Mouse (Mus musculus): ENCODE results near the gene Ino80. TPM values are rescaled to one million over a fixed set of nuclear protein-coding genes. Genes with fewer than 3 reads are reported as not detected.

The Ino80 gene
- polyA plus RNA-seq, 1 experiment from 2014 or later = 4.0 TPM

GRCm38 (mm10) chr2:119377286-119377685 lies 100.2 kb downstream of the Ino80 start:
- H3K36me3 ChIP-seq = peaks cover 41% of the 10 kb centered on the region
- no peaks in the 10 kb centered on the region for H3K9me3 ChIP-seq
- H3K4me3 ChIP-seq (replicated peaks) = no peak overlapping the region
- WGBS = 80% methylated on average over 9 of the region's 9 CpGs
- no peak overlapping the region for H3K27ac ChIP-seq
- H3K4me2 ChIP-seq (replicated peaks) = no peak overlapping the region
- no peaks in the 10 kb centered on the region for H3K27me3 ChIP-seq (replicated peaks)
- no peaks in the 10 kb centered on the region for H3K4me1 ChIP-seq (replicated peaks)
- no peak overlapping the region for H3K9ac ChIP-seq
- no peak for ATAC-seq

GRCm38 (mm10) chr2:119370116-119370515 lies 107.4 kb downstream of the Ino80 start:
- no peak for ATAC-seq
- Histone ChIP-seq H3K9me3 (no peaks in the 10 kb centered on the region), H3K4me1 (replicated peaks) (peaks cover 6% of the 10 kb centered on the region; the same call in 1 of the 2 replicates), H3K9ac (no peak overlapping the region), H3K27ac (no peak overlapping the region), H3K4me2 (replicated peaks) (no peak overlapping the region), H3K36me3 (peaks cover 24% of the 10 kb centered on the region), H3K27me3 (replicated peaks) (no peaks in the 10 kb centered on the region), H3K4me3 (replicated peaks) (no peak overlapping the region)
- 90% methylated on average over 10 of the region's 10 CpGs for WGBS

GRCm38 (mm10) chr2:119367346-119367745 lies 110.1 kb downstream of the Ino80 start:
- H3K4me1 ChIP-seq (replicated peaks) = peaks cover 6% of the 10 kb centered on the region; the same call in 1 of the 2 replicates
- ATAC-seq = peak; percentile 62
- H3K4me2 ChIP-seq (replicated peaks) = no peak overlapping the region
- H3K27ac ChIP-seq = no peak overlapping the region
- H3K36me3 ChIP-seq = peaks cover 5% of the 10 kb centered on the region; the same call in 1 of the 2 replicates
- no peaks in the 10 kb centered on the region for H3K9me3 ChIP-seq
- no peak overlapping the region for H3K9ac ChIP-seq
- 55% methylated on average over 3 of the region's 3 CpGs for WGBS
- no peak overlapping the region for H3K4me3 ChIP-seq (replicated peaks)
- no peaks in the 10 kb centered on the region for H3K27me3 ChIP-seq (replicated peaks)

GRCm38 (mm10) chr2:119364969-119365368 lies 112.5 kb downstream of the Ino80 start:
- ATAC-seq = no peak
- no peaks in the 10 kb centered on the region for H3K27me3 ChIP-seq (replicated peaks)
- WGBS = 91% methylated on average over 3 of the region's 3 CpGs

GRCm38 (mm10) chr2:119359721-119360291 lies 117.7 kb downstream of the Ino80 start:
- no peak for ATAC-seq
- H3K4me3 ChIP-seq (replicated peaks) = no peak overlapping the region
- H3K9me3 ChIP-seq = no peaks in the 10 kb centered on the region
- H3K27me3 ChIP-seq (replicated peaks) = no peaks in the 10 kb centered on the region
- no peaks in the 10 kb centered on the region for H3K36me3 ChIP-seq
- H3K4me1 ChIP-seq (replicated peaks) = no peaks in the 10 kb centered on the region
- WGBS = 76% methylated on average over 2 of the region's 2 CpGs
- no peak overlapping the region for H3K4me2 ChIP-seq (replicated peaks)
- no peak overlapping the region for H3K9ac ChIP-seq
- no peak overlapping the region for H3K27ac ChIP-seq

More at GRCm38 (mm10) chr2:119364969-119365368, 112.5 kb downstream of the Ino80 start:
- Histone ChIP-seq H3K9me3 (no peaks in the 10 kb centered on the region), H3K27ac (no peak overlapping the region), H3K4me1 (replicated peaks) (peaks cover 6% of the 10 kb centered on the region; the same call in 1 of the 2 replicates), H3K36me3 (0 out of 2 replicates have a peak, but pooled peaks cover 2% of the 10 kb centered on the region), H3K4me2 (replicated peaks) (no peak overlapping the region), H3K4me3 (replicated peaks) (no peak overlapping the region), H3K9ac (no peak overlapping the region)

GRCm38 (mm10) chr2:119358249-119358648 lies 119.2 kb downstream of the Ino80 start:
- no peaks in the 10 kb centered on the region for H3K27me3 ChIP-seq (replicated peaks)
- no peak overlapping the region for H3K4me2 ChIP-seq (replicated peaks)
- H3K4me1 ChIP-seq (replicated peaks) = no peaks in the 10 kb centered on the region
- H3K4me3 ChIP-seq (replicated peaks) = no peak overlapping the region
- no peaks in the 10 kb centered on the region for H3K36me3 ChIP-seq
- 81% methylated on average over 6 of the region's 6 CpGs for WGBS
- ATAC-seq = no peak
- no peak overlapping the region for H3K9ac ChIP-seq
- no peak overlapping the region for H3K27ac ChIP-seq
- no peaks in the 10 kb centered on the region for H3K9me3 ChIP-seq

- 84% methylated on average over 5 of the region's 5 CpGs for WGBS
These were observed 120.7 kb downstream of the Ino80 start for GRCm38 (mm10) chr2:119356805-119357204.

GRCm38 (mm10) chr2:119356310-119356709 lies 121.2 kb downstream of the Ino80 start:
- no peak for ATAC-seq
- Histone ChIP-seq H3K4me3 (replicated peaks) (no peak overlapping the region), H3K4me2 (replicated peaks) (no peak overlapping the region), H3K9me3 (no peaks in the 10 kb centered on the region), H3K27ac (no peak overlapping the region), H3K9ac (no peak overlapping the region), H3K27me3 (replicated peaks) (peaks cover 5% of the 10 kb centered on the region; the same call in 1 of the 2 replicates), H3K4me1 (replicated peaks) (0 out of 2 replicates have a peak, but pooled peaks cover 2% of the 10 kb centered on the region), H3K36me3 (no peaks in the 10 kb centered on the region)

More at GRCm38 (mm10) chr2:119356805-119357204, 120.7 kb downstream of the Ino80 start:
- Histone ChIP-seq H3K9ac (no peak overlapping the region), H3K27me3 (replicated peaks) (peaks cover under 1% of the 10 kb centered on the region; the same call in 1 of the 2 replicates), H3K4me3 (replicated peaks) (no peak overlapping the region), H3K36me3 (no peaks in the 10 kb centered on the region), H3K27ac (no peak overlapping the region), H3K4me2 (replicated peaks) (no peak overlapping the region), H3K9me3 (no peaks in the 10 kb centered on the region), H3K4me1 (replicated peaks) (no peaks in the 10 kb centered on the region)
- ATAC-seq = no peak

GRCm38 (mm10) chr2:119355651-119356050 lies 121.8 kb downstream of the Ino80 start:
- no peak overlapping the region for H3K4me3 ChIP-seq (replicated peaks)
- ATAC-seq = no peak
- peaks cover 8% of the 10 kb centered on the region for H3K4me1 ChIP-seq (replicated peaks)
- H3K9ac ChIP-seq = no peak overlapping the region
- H3K27me3 ChIP-seq (replicated peaks) = peaks cover 11% of the 10 kb centered on the region
- no peaks in the 10 kb centered on the region for H3K36me3 ChIP-seq
- H3K4me2 ChIP-seq (replicated peaks) = no peak overlapping the region
- no peaks in the 10 kb centered on the region for H3K9me3 ChIP-seq
- 28% methylated on average over 7 of the region's 7 CpGs for WGBS
- H3K27ac ChIP-seq = no peak overlapping the region

GRCm38 (mm10) chr2:119355089-119355488 lies 122.4 kb downstream of the Ino80 start:
- H3K27me3 ChIP-seq (replicated peaks) = peaks cover 17% of the 10 kb centered on the region
- H3K9ac ChIP-seq = no peak overlapping the region
- H3K36me3 ChIP-seq = no peaks in the 10 kb centered on the region
- no peaks in the 10 kb centered on the region for H3K9me3 ChIP-seq
- peaks cover 13% of the 10 kb centered on the region for H3K4me1 ChIP-seq (replicated peaks)
- no peak overlapping the region for H3K4me3 ChIP-seq (replicated peaks)
- H3K27ac ChIP-seq = no peak overlapping the region
- 89% methylated on average over 3 of the region's 3 CpGs for WGBS
- no peak overlapping the region for H3K4me2 ChIP-seq (replicated peaks)
- no peak for ATAC-seq

- no peak for ATAC-seq
- 84% methylated on average over 8 of the region's 8 CpGs for WGBS
- H3K4me2 ChIP-seq (replicated peaks) = no peak overlapping the region
- no peak overlapping the region for H3K4me3 ChIP-seq (replicated peaks)
- H3K27me3 ChIP-seq (replicated peaks) = peaks cover 18% of the 10 kb centered on the region
- no peaks in the 10 kb centered on the region for H3K36me3 ChIP-seq
- H3K9ac ChIP-seq = no peak overlapping the region
- H3K4me1 ChIP-seq (replicated peaks) = peaks cover 13% of the 10 kb centered on the region
- H3K9me3 ChIP-seq = no peaks in the 10 kb centered on the region
- no peak overlapping the region for H3K27ac ChIP-seq
These were observed 123.8 kb downstream of the Ino80 start for GRCm38 (mm10) chr2:119353707-119354106.

- peaks cover 18% of the 10 kb centered on the region for H3K27me3 ChIP-seq (replicated peaks)
- WGBS = 5% methylated on average over 58 of the region's 58 CpGs
- H3K27ac ChIP-seq = no peak within 1 kb of the TSS
- H3K36me3 ChIP-seq = no peaks in the 10 kb centered on the region
- ATAC-seq = peak; percentile 97
- peak within 1 kb of the TSS; percentile 51 for H3K4me3 ChIP-seq (replicated peaks)
- peak within 1 kb of the TSS; percentile 96 for H3K4me2 ChIP-seq (replicated peaks)
- peaks cover 13% of the 10 kb centered on the region for H3K4me1 ChIP-seq (replicated peaks)
- no peaks in the 10 kb centered on the region for H3K9me3 ChIP-seq
- H3K9ac ChIP-seq = peak within 1 kb of the TSS; percentile 51
These were observed 126.7 kb downstream of the Ino80 start, which contains the start of gene Chac1 for GRCm38 (mm10) chr2:119350555-119351486. TSS of gene Chac1 (plus strand) at chr2:119351229.

Measured in intestine, embryonic 15.5 days (tissue).